Mouse (Mus musculus) small intestine, adult 2 months (tissue): ENCODE data around the gene Kpna2. TPM values are rescaled to one million over a fixed set of nuclear protein-coding genes. Genes with fewer than 3 reads are reported as not detected.

Source experiments
- H3K27ac ChIP-seq: fragments of 200-500 bp; 2 replicates; pipeline ENCODE4 v1.5.1; 2012; ENCODE audit warnings: low read depth, low read length, control low read depth, inconsistent platforms; ENCODE audit not compliant: insufficient read depth
- H3K27me3 ChIP-seq: fragments of 200-500 bp; 2 replicates; pipeline ENCODE4 v1.6.1; 2012; ENCODE audit warnings: mild to moderate bottlenecking, moderate library complexity, low read length, inconsistent platforms; ENCODE audit not compliant: control insufficient read depth, insufficient read depth
- H3K36me3 ChIP-seq: fragments of 200-500 bp; 2 replicates; pipeline ENCODE4 v1.6.1; 2012; ENCODE audit warnings: mild to moderate bottlenecking, low read length, control low read depth, inconsistent platforms; ENCODE audit not compliant: control insufficient read depth, insufficient read depth
- H3K4me1 ChIP-seq: fragments of 200-500 bp; 2 replicates; pipeline ENCODE4 v1.6.1; 2012; ENCODE audit warnings: low read length, inconsistent platforms, mixed read lengths; ENCODE audit not compliant: control insufficient read depth, insufficient read depth, insufficient read length
- H3K4me3 ChIP-seq: fragments of 200-500 bp; 2 replicates; pipeline ENCODE4 v1.5.1; 2012; ENCODE audit warnings: low read depth, mild to moderate bottlenecking, control low read depth, inconsistent platforms, low read length, moderate library complexity
- CTCF ChIP-seq: fragments of 200-500 bp; IDR thresholded peaks from 2 replicates; pipeline ENCODE4 v1.5.1; 2012; ENCODE audit warnings: low read depth, mild to moderate bottlenecking, control low read depth, inconsistent platforms, low read length, moderate library complexity, mixed read lengths; ENCODE audit not compliant: insufficient replicate concordance, insufficient read length; ENCODE audit errors: extremely low read depth
- POLR2A ChIP-seq: fragments of 200-500 bp; IDR thresholded peaks from 2 replicates; pipeline ENCODE4 v1.6.1; 2012; ENCODE audit warnings: low read depth, mild to moderate bottlenecking, control low read depth, inconsistent platforms, low read length, moderate library complexity
- WGBS: fragments of 180-500 bp; shearing (Covaris S2); methylation state at CpG from one replicate; pipeline ENCODE4 v1.1.7; 2018; 5-methylcytosine and 5-hydroxymethylcytosine counted together
- polyA plus RNA-seq: library from polyadenylated mRNA; depleted of rRNA; stranded (reverse); fragments of >200 nt; gene quantifications from 2 replicates; pipeline ENCODE4 v1.2.3, GENCODE M21; 2012; rRNA removed

The Kpna2 gene
- 11.9 and 15.2 TPM in 2 replicates for polyA plus RNA-seq

DNA sequence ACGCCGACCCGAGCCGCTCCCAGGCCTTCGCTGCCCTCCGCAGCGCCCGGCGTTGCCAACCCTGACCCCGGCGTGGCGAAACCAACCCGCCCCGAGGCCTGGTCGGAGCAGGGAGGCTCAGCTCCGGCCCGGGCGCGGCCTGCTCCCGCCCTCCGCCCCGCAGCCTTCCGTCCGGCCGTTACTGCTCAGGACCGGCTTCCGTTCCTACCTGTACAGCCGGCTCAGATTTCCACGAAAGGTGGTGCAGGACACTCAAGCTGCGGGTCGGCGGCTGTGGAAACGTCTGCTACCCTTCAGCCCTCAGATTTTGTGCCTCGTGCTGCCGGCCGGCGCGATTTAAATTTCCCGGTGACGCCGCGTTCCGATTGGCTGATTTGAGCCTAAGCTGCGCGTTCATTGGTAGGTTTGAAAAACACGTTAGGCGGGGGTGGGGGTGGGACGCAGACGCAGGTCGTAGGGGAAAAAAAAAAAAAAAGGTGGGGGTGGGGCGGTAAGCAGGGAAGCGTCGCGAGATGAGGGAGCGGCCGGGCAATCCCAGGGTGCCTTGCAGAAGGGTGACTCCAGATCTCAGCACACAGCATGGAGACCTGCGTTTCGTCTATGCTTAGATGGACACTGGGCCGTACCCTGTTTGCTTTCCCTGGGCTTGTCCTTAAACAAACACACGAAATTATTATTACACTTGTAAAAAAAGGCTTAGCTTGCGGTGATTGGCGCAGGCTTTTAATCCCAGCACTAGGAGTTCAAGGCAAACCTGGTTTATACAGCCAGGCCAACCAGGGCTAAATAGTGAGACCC is at the start of gene Kpna2:
Gene Kpna2, minus strand, starts transcription at position 391 of the 798 bp plus-strand sequence.
- TF ChIP-seq CTCF (no peak), POLR2A (peak; percentile 78; the same call in 1 of the 2 replicates)
- Histone ChIP-seq H3K27me3 (no peaks in the 10 kb centered on the region), H3K36me3 (peaks cover 25% of the 10 kb centered on the region), H3K4me3 (peak within 1 kb of the TSS; percentile 96), H3K4me1 (peaks cover 3% of the 10 kb centered on the region; the same call in 1 of the 2 replicates), H3K27ac (peak within 1 kb of the TSS; percentile 78)
- under 1% methylated on average over 62 of the region's 62 CpGs for WGBS

DNA sequence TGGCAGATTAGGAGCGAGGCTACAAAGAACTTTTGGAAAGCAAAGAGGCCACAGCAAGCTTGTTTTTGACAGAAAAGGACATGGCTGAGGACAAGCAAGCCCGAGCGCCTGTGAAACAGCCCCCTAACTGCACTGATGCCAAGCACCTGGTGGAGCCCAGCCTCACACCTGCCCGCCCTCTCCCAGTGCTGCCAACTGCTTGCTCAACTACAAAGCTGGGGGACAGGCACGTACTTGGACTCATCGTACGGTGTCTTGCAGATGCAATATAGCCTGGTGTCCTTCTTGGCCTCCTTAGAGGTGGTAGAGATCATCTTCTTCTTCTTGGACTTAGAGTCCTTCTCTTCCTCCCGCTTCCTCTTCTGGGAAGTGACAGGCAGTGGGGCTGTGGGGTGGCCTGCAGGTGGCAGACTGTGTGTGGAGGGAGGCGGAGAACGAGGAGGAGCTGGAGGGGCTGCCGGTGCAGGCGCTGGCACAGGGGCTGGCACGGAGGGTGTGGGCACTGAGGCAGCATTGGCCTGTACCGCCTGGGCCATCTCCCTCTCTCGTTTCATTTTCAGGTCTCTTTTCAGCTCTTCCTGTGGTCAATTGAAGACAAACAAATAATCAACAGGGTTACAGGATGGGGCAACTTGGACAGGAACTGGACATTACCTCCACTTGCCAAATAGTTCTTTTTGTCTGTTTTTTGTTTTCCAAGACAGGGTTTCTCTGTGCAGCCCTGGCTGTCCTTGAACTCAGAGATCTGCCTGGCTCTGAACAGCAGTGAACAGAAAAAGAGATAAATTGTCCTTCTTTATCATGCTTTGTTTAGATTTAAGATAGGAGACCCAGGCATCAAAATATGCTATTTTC is 47.7 kb upstream of the Kpna2 start:
- TF ChIP-seq CTCF (no peak), POLR2A (no peak)
- Histone ChIP-seq H3K4me1 (peaks cover 5% of the 10 kb centered on the region; the same call in 1 of the 2 replicates), H3K27me3 (no peaks in the 10 kb centered on the region), H3K27ac (no peak overlapping the region), H3K4me3 (no peak overlapping the region), H3K36me3 (peaks cover 38% of the 10 kb centered on the region)
- 89% methylated on average over 15 of the region's 15 CpGs for WGBS

- 87% methylated on average over 4 of the region's 4 CpGs for WGBS
- Histone ChIP-seq H3K36me3 (peaks cover 43% of the 10 kb centered on the region), H3K4me3 (no peak overlapping the region), H3K27me3 (no peaks in the 10 kb centered on the region), H3K4me1 (peaks cover 5% of the 10 kb centered on the region; the same call in 1 of the 2 replicates), H3K27ac (no peak overlapping the region)
- no peak for TF ChIP-seq POLR2A
- no peak for TF ChIP-seq CTCF
These were observed 46.2 kb upstream of the Kpna2 start for GRCm38 (mm10) chr11:107045546-107045945.

DNA sequence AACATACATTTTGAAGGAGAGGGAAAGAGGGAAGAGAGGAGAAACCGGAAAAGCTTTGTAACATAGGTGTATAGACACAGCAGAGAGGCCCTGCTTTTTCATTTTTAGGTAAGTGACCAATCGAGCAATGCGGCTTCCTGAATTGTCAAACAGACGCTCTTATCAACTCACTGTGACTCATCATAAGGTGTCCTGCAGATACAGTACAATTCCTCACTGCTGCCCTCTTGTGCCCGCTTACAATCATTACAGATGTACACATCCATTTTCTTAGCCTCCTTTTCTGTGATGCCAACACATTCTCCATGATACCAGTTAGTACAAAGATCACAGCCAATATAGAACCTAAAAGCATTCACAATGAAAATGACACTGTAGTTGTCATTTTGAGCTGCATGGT is 45.0 kb upstream of the Kpna2 start:
- peaks cover 51% of the 10 kb centered on the region for H3K36me3 ChIP-seq
- no peak for TF ChIP-seq CTCF
- no peak for TF ChIP-seq POLR2A
- no peak overlapping the region for H3K4me3 ChIP-seq
- H3K27me3 ChIP-seq, result no peaks in the 10 kb centered on the region
- 13% methylated on average over 5 of the region's 5 CpGs for WGBS
- H3K27ac ChIP-seq, result peak overlapping the region; percentile 10; the same call in 1 of the 2 replicates
- H3K4me1 ChIP-seq, result peaks cover 5% of the 10 kb centered on the region; the same call in 1 of the 2 replicates

DNA sequence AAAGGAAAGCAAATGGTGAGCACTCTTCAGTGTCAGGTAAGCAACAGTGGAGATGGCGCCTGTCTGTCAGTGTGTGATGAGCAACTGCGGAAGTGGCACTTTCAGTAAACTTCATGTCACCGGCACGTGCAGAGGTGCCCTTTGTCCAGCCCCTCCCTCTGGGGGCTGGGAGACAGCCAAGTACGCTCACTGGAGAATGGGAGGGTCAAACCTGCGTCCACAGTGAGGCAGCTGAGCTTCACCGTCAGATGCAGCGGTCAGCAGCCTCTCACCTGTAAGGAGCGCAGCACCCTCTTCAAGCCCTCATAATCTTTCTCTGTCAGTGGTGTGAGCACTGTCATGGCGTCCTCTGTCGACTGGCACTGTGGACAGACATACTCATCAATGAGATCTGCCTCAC is 44.0 kb upstream of the Kpna2 start:
- H3K27me3 ChIP-seq, result no peaks in the 10 kb centered on the region
- H3K4me3 ChIP-seq, result peak overlapping the region; percentile 47
- WGBS, result 51% methylated on average over 11 of the region's 11 CpGs
- no peak for TF ChIP-seq CTCF
- no peak for TF ChIP-seq POLR2A
- H3K4me1 ChIP-seq, result peaks cover 5% of the 10 kb centered on the region; the same call in 1 of the 2 replicates
- peak overlapping the region; percentile 59; the same call in 1 of the 2 replicates for H3K27ac ChIP-seq
- H3K36me3 ChIP-seq, result peaks cover 56% of the 10 kb centered on the region

DNA sequence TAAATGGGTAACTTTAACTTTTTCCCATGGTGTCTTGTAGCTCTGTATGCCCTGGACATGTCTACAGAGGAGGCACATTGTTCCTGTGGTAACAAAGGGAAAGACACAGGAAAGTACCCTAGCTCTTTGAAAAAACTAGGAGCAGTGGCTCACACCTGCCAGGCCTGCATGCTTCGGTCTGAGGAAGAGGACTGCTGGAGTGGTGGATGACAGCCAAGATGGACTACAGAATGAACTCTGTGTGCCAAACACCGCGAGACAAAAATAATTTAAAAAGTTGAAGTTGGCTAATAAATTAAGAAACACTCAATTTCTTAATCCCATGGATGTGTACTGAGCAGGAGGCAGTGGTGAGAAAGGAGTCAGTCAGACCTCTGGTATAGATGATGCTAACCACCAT is 42.1 kb upstream of the Kpna2 start:
- Histone ChIP-seq H3K27ac (no peak overlapping the region), H3K4me1 (peaks cover 5% of the 10 kb centered on the region; the same call in 1 of the 2 replicates), H3K36me3 (peaks cover 48% of the 10 kb centered on the region), H3K4me3 (no peak overlapping the region), H3K27me3 (no peaks in the 10 kb centered on the region)
- TF ChIP-seq POLR2A (no peak), CTCF (no peak)
- WGBS, result 77% methylated on average over 3 of the region's 3 CpGs

GRCm38 (mm10) chr11:107039417-107039816 is 40.1 kb upstream of the Kpna2 start:
- peaks cover 5% of the 10 kb centered on the region; the same call in 1 of the 2 replicates for H3K4me1 ChIP-seq
- no peak overlapping the region for H3K4me3 ChIP-seq
- H3K36me3 ChIP-seq, result peaks cover 40% of the 10 kb centered on the region
- TF ChIP-seq POLR2A (no peak), CTCF (no peak)
- no peaks in the 10 kb centered on the region for H3K27me3 ChIP-seq
- WGBS, result 94% methylated on average over 5 of the region's 5 CpGs
- H3K27ac ChIP-seq, result no peak overlapping the region
